Comparison of ENCODE assay signal across 18 mouse cellular contexts in the genomic region with DNA sequence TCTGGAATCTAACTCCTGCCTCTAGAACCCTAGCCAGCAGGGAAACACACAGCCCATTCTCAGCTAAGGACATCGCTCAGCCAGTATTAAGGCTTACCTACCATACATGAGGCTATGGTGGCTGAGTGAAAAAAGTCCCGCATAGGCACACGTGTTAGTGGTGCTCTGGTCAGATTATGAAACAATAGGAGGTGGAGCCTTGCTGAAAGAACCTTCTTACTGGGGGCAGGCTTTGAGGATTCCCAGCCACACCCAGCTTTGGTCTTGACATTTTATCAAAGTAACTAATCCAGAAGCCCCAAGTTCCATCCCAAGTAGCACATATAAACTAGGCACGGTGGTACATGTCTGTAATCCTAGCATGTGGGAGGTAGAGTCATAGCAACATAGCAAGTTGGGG. TPM values are rescaled to one million over a fixed set of nuclear protein-coding genes. Genes with fewer than 3 reads are reported as not detected.
DNase-seq lines count a peak whose midpoint lies in the region; ATAC-seq and TF ChIP-seq lines count a peak whose summit lies in the region.
"Had no signal": no experiment of that assay in that cellular context is flagged by ENCODE, and none has a peak within 500 bp of the region (broad histone marks: within the 10 kb centered on the region; RNA-seq: fewer than 3 reads in every experiment).

No protein-coding gene starts in this region.

- H3K4me3 ChIP-seq in heart, embryonic 13.5 days: 0 out of 2 replicates have a peak overlapping the region, but pooled peaks have one; percentile 8
- H3K4me3 ChIP-seq in kidney, embryonic 16.5 days (ENCODE audit: low read length): no peak overlapping the region
- no peak overlapping the region for H3K4me3 ChIP-seq in limb, embryonic 10.5 days
- no peak overlapping the region for H3K4me3 ChIP-seq in thymus, adult 2 months (ENCODE audit: control insufficient read depth, insufficient read depth, low read length)
- H3K4me3 ChIP-seq: hindbrain, embryonic 13.5 days; layer of hippocampus, adult 2 months; limb, embryonic 12.5 days had no signal

- H3K4me1 ChIP-seq in heart, embryonic 13.5 days: peaks cover 100% of the 10 kb centered on the region
- peaks cover 91% of the 10 kb centered on the region for H3K4me1 ChIP-seq in kidney, embryonic 16.5 days (ENCODE audit: insufficient read depth, low read length)
- peaks cover 89% of the 10 kb centered on the region for H3K4me1 ChIP-seq in limb, embryonic 10.5 days
- peaks cover 44% of the 10 kb centered on the region for H3K4me1 ChIP-seq in thymus, adult 2 months (replicated peaks; ENCODE audit: control insufficient read depth, insufficient read depth, low read length)

- TF ChIP-seq POLR2A in thymus, adult 2 months (IDR thresholded peaks at IDR 0.05; ENCODE audit: control insufficient read depth, extremely low read depth, insufficient read depth, low read length, poor library complexity): no peak

- no peak for TF ChIP-seq CTCF in thymus, adult 2 months (IDR thresholded peaks at IDR 0.05; ENCODE audit: borderline replicate concordance, control insufficient read depth, extremely low read depth, insufficient read depth, low read length, poor library complexity)

- peak overlapping the region; percentile 76 for H3K4me2 ChIP-seq in heart, embryonic 13.5 days
- H3K4me2 ChIP-seq in kidney, embryonic 16.5 days (replicated peaks; ENCODE audit: low read depth, low read length): no peak overlapping the region
- H3K4me2 ChIP-seq: hindbrain, embryonic 13.5 days had no signal

- H3K27ac ChIP-seq in heart, embryonic 13.5 days (replicated peaks): peak overlapping the region; percentile 87
- 0 out of 2 replicates have a peak overlapping the region, but pooled peaks have one; percentile 5 for H3K27ac ChIP-seq in kidney, embryonic 16.5 days (ENCODE audit: low read length)
- H3K27ac ChIP-seq in limb, embryonic 10.5 days: 0 out of 2 replicates have a peak overlapping the region, but pooled peaks have one; percentile 86
- H3K27ac ChIP-seq in thymus, adult 2 months (ENCODE audit: control insufficient read depth, insufficient read depth, low read length): no peak overlapping the region
- H3K27ac ChIP-seq: hindbrain, embryonic 13.5 days; layer of hippocampus, adult 2 months had no signal

- WGBS in heart, embryonic 13.5 days: 36% methylated on average over 4 of the region's 4 CpGs
- 74% methylated on average over 4 of the region's 4 CpGs for WGBS in kidney, embryonic 16.5 days
- WGBS in limb, embryonic 10.5 days: 93% methylated on average over 4 of the region's 4 CpGs
- 92% methylated on average over 4 of the region's 4 CpGs for WGBS in thymus, adult 2 months

- no peak for DNase-seq in heart, adult 9 months (ENCODE audit: low spot score in 2 of 2)
- no peak for DNase-seq in kidney, postnatal 36 days
- peak; percentile 27 for DNase-seq in R1 (ENCODE audit: low read depth, low spot score)
- no peak for DNase-seq in limb, embryonic 10.5 days (ENCODE audit: low spot score)
- DNase-seq in thymus, adult 2 months: no peak
- DNase-seq: cerebellum, adult 11 months; cerebellum, postnatal 36 days; gastrocnemius, postnatal 14 days; kidney, adult 11 months; lung, postnatal 10 days; midbrain, embryonic 14.5 days; spleen, adult 18-20 months; thymus, postnatal 36 days had no signal

- no peaks in the 10 kb centered on the region for H3K27me3 ChIP-seq in heart, embryonic 13.5 days (replicated peaks)
- H3K27me3 ChIP-seq in kidney, embryonic 16.5 days (ENCODE audit: insufficient read depth, low read length): no peaks in the 10 kb centered on the region
- H3K27me3 ChIP-seq in limb, embryonic 10.5 days (ENCODE audit: low read depth, poor library complexity, severe bottlenecking): no peaks in the 10 kb centered on the region
- H3K27me3 ChIP-seq in thymus, adult 2 months (ENCODE audit: control insufficient read depth, insufficient read depth, low read length): no peaks in the 10 kb centered on the region
- H3K27me3 ChIP-seq: hindbrain, embryonic 13.5 days; limb, embryonic 12.5 days had no signal

- H3K9me3 ChIP-seq in heart, embryonic 13.5 days: no peaks in the 10 kb centered on the region
- H3K9me3 ChIP-seq in kidney, embryonic 16.5 days (ENCODE audit: low read length): no peaks in the 10 kb centered on the region
- no peaks in the 10 kb centered on the region for H3K9me3 ChIP-seq in limb, embryonic 10.5 days (replicated peaks)
- H3K9me3 ChIP-seq: hindbrain, embryonic 13.5 days; limb, embryonic 12.5 days had no signal

- no peak for ATAC-seq in heart, embryonic 13.5 days (ENCODE audit: extremely low read depth, insufficient number of reproducible peaks, low FRiP score, low TSS enrichment)
- no peak for ATAC-seq in kidney, embryonic 16.5 days (ENCODE audit: low FRiP score, low TSS enrichment)

- H3K9ac ChIP-seq in heart, embryonic 13.5 days: peak overlapping the region; percentile 75
- no peak overlapping the region for H3K9ac ChIP-seq in kidney, embryonic 16.5 days (replicated peaks; ENCODE audit: low read length)
- H3K9ac ChIP-seq: hindbrain, embryonic 13.5 days; limb, embryonic 12.5 days had no signal

- peaks cover 91% of the 10 kb centered on the region for H3K36me3 ChIP-seq in heart, embryonic 13.5 days
- H3K36me3 ChIP-seq in kidney, embryonic 16.5 days (ENCODE audit: insufficient read depth, low read length): peaks cover 5% of the 10 kb centered on the region; the same call in 1 of the 2 replicates
- H3K36me3 ChIP-seq in limb, embryonic 10.5 days: peaks cover 44% of the 10 kb centered on the region
- no peaks in the 10 kb centered on the region for H3K36me3 ChIP-seq in thymus, adult 2 months (ENCODE audit: control insufficient read depth, insufficient read depth, low read length)

RNA-seq across cellular contexts. Expression of a gene that starts 16.4 kb away (rescaled TPM):
- polyA plus RNA-seq in heart, embryonic 13.5 days (2015; fragmentation: Nextera tagmentation; extraction: Ambion mirVana): 142 and 143 TPM in 2 replicates
- polyA plus RNA-seq in kidney, embryonic 16.5 days (2015; fragmentation: Nextera tagmentation; extraction: Ambion mirVana): 32.1 and 33.6 TPM in 2 replicates
- 30.3 and 35.6 TPM in 2 replicates for polyA plus RNA-seq in limb, embryonic 10.5 days (2016; fragmentation: Nextera tagmentation; extraction: Ambion mirVana)
- 27.7 and 31.8 TPM in 2 replicates for polyA plus RNA-seq in thymus, adult 2 months (2012; rRNA removed)
